Mouse (Mus musculus) heart, postnatal 0 days (tissue): ENCODE data around the gene Ankrd44. TPM values are rescaled to one million over a fixed set of nuclear protein-coding genes. Genes with fewer than 3 reads are reported as not detected.

Experiments
- ATAC-seq: fragments of 200-750 bp; cut with Nextera tagmentation; 2 replicates; pipeline ENCODE4 v1.8.0; 2017; ENCODE audit warnings: low read depth, moderate number of reproducible peaks, moderate library complexity; ENCODE audit not compliant: insufficient read depth
- DNase-seq: peaks from one replicate; pipeline ENCODE4 v3.0.0-alpha.2; 2016; ENCODE audit warnings: low spot score
- H3K27ac ChIP-seq: fragments of 300-500 bp; sonication (generic); 2 replicates; pipeline ENCODE4 v1.5.1; 2014; ENCODE audit warnings: low read depth, mild to moderate bottlenecking
- H3K27me3 ChIP-seq: fragments of 300-500 bp; sonication (generic); 2 replicates; pipeline ENCODE4 v1.6.1; 2014; ENCODE audit warnings: low read length, mixed read lengths; ENCODE audit not compliant: control insufficient read depth, insufficient read depth
- H3K36me3 ChIP-seq: fragments of 300-500 bp; sonication (generic); replicated peaks from 2 replicates; pipeline ENCODE4 v1.6.1; 2014; ENCODE audit warnings: low read length, mixed read lengths; ENCODE audit not compliant: control insufficient read depth, insufficient read depth
- H3K4me1 ChIP-seq: fragments of 300-500 bp; sonication (generic); 2 replicates; pipeline ENCODE4 v1.6.1; 2014; ENCODE audit warnings: antibody characterized with exemption; ENCODE audit not compliant: control insufficient read depth, insufficient read depth
- H3K4me2 ChIP-seq: fragments of 300-500 bp; sonication (generic); 2 replicates; pipeline ENCODE4 v1.6.1; 2014; ENCODE audit warnings: low read depth, mild to moderate bottlenecking, low read length, moderate library complexity
- H3K4me3 ChIP-seq: fragments of 300-500 bp; sonication (generic); 2 replicates; pipeline ENCODE4 v1.5.1; 2014; ENCODE audit warnings: low read depth, low read length
- H3K9ac ChIP-seq: fragments of 300-500 bp; sonication (generic); replicated peaks from 2 replicates; pipeline ENCODE4 v1.6.1; 2014; ENCODE audit warnings: low read depth, low read length, mixed read lengths
- H3K9me3 ChIP-seq: fragments of 300-500 bp; sonication (generic); replicated peaks from 2 replicates; pipeline ENCODE4 v1.6.1; 2016; ENCODE audit warnings: low read length; ENCODE audit not compliant: control insufficient read depth
- CTCF ChIP-seq: IDR thresholded peaks from 2 replicates; pipeline ENCODE4 v1.5.1; 2016; ENCODE audit warnings: antibody characterized with exemption, control low read depth, low read depth
- EP300 ChIP-seq: IDR thresholded peaks from 2 replicates; pipeline ENCODE4 v1.6.1; 2016; ENCODE audit warnings: antibody characterized with exemption, low read depth
- WGBS: fragments of 180-500 bp; shearing (Covaris S2); extraction: QIAGEN DNeasy Blood & Tissue Kit; methylation state at CpG from one replicate; pipeline ENCODE4 v1.1.7; 2014; 5-methylcytosine and 5-hydroxymethylcytosine counted together
- polyA plus RNA-seq: library from polyadenylated mRNA; unstranded; fragments of >200 nt; fragmentation: Nextera tagmentation; extraction: Ambion mirVana; gene quantifications from 2 replicates; pipeline ENCODE4 v1.2.1, GENCODE M21; 2015
- total RNA-seq: library from RNA; depleted of rRNA; stranded (reverse); fragments of >200 nt; gene quantifications from 2 replicates; pipeline ENCODE4 v1.2.3, GENCODE M21; 2014; ENCODE audit warnings: low replicate concordance

Ankrd44 gene
- total and polyA plus RNA-seq, 2 experiments from 2014 or later = 3.3 to 9.6 TPM

- H3K36me3 ChIP-seq = no peaks in the 10 kb centered on the region
- no peaks in the 10 kb centered on the region for H3K9me3 ChIP-seq
- H3K4me1 ChIP-seq = peaks cover 6% of the 10 kb centered on the region; the same call in 1 of the 2 replicates
- no peak overlapping the region for H3K4me2 ChIP-seq
- H3K9ac ChIP-seq = no peak overlapping the region
- WGBS = 62% methylated on average over 3 of the region's 3 CpGs
- no peak for TF ChIP-seq EP300
- TF ChIP-seq CTCF = no peak
- no peak for DNase-seq
- no peaks in the 10 kb centered on the region for H3K27me3 ChIP-seq
- no peak overlapping the region for H3K4me3 ChIP-seq
- no peak overlapping the region for H3K27ac ChIP-seq
- peak; percentile 39; the same call in 1 of the 2 replicates for ATAC-seq
These were observed 134.8 kb downstream of the Ankrd44 start for GRCm38 (mm10) chr1:54791406-54791805.

- no peak for TF ChIP-seq CTCF
- no peak for TF ChIP-seq EP300
- H3K4me3 ChIP-seq = no peak overlapping the region
- no peak for DNase-seq
- peaks cover 6% of the 10 kb centered on the region; the same call in 1 of the 2 replicates for H3K4me1 ChIP-seq
- no peak overlapping the region for H3K9ac ChIP-seq
- no peak for ATAC-seq
- H3K9me3 ChIP-seq = no peaks in the 10 kb centered on the region
- no peak overlapping the region for H3K4me2 ChIP-seq
- WGBS = 56% methylated on average over 7 of the region's 7 CpGs
- H3K36me3 ChIP-seq = no peaks in the 10 kb centered on the region
- H3K27ac ChIP-seq = no peak overlapping the region
- H3K27me3 ChIP-seq = no peaks in the 10 kb centered on the region
These were observed 136.7 kb downstream of the Ankrd44 start for GRCm38 (mm10) chr1:54789327-54789960.

GRCm38 (mm10) chr1:54788337-54788736, 137.8 kb downstream of the Ankrd44 start:
- WGBS = 72% methylated on average over 4 of the region's 4 CpGs
- no peak overlapping the region for H3K27ac ChIP-seq
- no peak overlapping the region for H3K9ac ChIP-seq

GRCm38 (mm10) chr1:54778151-54778550, 148.0 kb downstream of the Ankrd44 start:
- 88% methylated on average over 6 of the region's 6 CpGs for WGBS

More at GRCm38 (mm10) chr1:54788337-54788736, 137.8 kb downstream of the Ankrd44 start:
- H3K27me3 ChIP-seq = no peaks in the 10 kb centered on the region
- H3K36me3 ChIP-seq = no peaks in the 10 kb centered on the region
- no peak for TF ChIP-seq EP300
- no peak for TF ChIP-seq CTCF
- no peak overlapping the region for H3K4me2 ChIP-seq
- DNase-seq (no peak), ATAC-seq (no peak)
- H3K9me3 ChIP-seq = no peaks in the 10 kb centered on the region
- H3K4me3 ChIP-seq = no peak overlapping the region
- H3K4me1 ChIP-seq = peaks cover 6% of the 10 kb centered on the region; the same call in 1 of the 2 replicates

GRCm38 (mm10) chr1:54777104-54777503, 149.1 kb downstream of the Ankrd44 start:
- Histone ChIP-seq H3K4me2 (no peak overlapping the region), H3K4me1 (0 out of 2 replicates have a peak, but pooled peaks cover 5% of the 10 kb centered on the region), H3K9ac (no peak overlapping the region), H3K27me3 (no peaks in the 10 kb centered on the region), H3K27ac (no peak overlapping the region), H3K9me3 (no peaks in the 10 kb centered on the region), H3K4me3 (no peak overlapping the region), H3K36me3 (no peaks in the 10 kb centered on the region)
- ATAC-seq (peak; percentile 58), DNase-seq (no peak)
- 30% methylated on average over 6 of the region's 6 CpGs for WGBS
- TF ChIP-seq CTCF (no peak), EP300 (no peak)

More at GRCm38 (mm10) chr1:54778151-54778550, 148.0 kb downstream of the Ankrd44 start:
- no peak overlapping the region for H3K4me3 ChIP-seq
- no peak overlapping the region for H3K27ac ChIP-seq
- H3K27me3 ChIP-seq = no peaks in the 10 kb centered on the region
- no peaks in the 10 kb centered on the region for H3K36me3 ChIP-seq
- H3K4me2 ChIP-seq = no peak overlapping the region
- TF ChIP-seq EP300 = no peak
- TF ChIP-seq CTCF = no peak
- ATAC-seq (no peak), DNase-seq (no peak)
- H3K9me3 ChIP-seq = no peaks in the 10 kb centered on the region
- no peak overlapping the region for H3K9ac ChIP-seq
- 0 out of 2 replicates have a peak, but pooled peaks cover 5% of the 10 kb centered on the region for H3K4me1 ChIP-seq

- H3K9me3 ChIP-seq = peaks cover 2% of the 10 kb centered on the region; the same call in 1 of the 2 replicates
- ATAC-seq (no peak), DNase-seq (no peak)
- no peak for TF ChIP-seq EP300
- TF ChIP-seq CTCF = no peak
- 69% methylated on average over 8 of the region's 8 CpGs for WGBS
- no peaks in the 10 kb centered on the region for H3K27me3 ChIP-seq
- no peak overlapping the region for H3K27ac ChIP-seq
- H3K4me1 ChIP-seq = 0 out of 2 replicates have a peak, but pooled peaks cover 5% of the 10 kb centered on the region
- H3K4me3 ChIP-seq = no peak overlapping the region
- no peaks in the 10 kb centered on the region; the same call in 1 of the 2 replicates for H3K36me3 ChIP-seq
- H3K9ac ChIP-seq = no peak overlapping the region
- H3K4me2 ChIP-seq = no peak overlapping the region
These were observed 150.1 kb downstream of the Ankrd44 start for GRCm38 (mm10) chr1:54776116-54776515.
